Mouse (Mus musculus) lung, postnatal 0 days (tissue): ENCODE measurements around the gene Prkaca. TPM values are rescaled to one million over a fixed set of nuclear protein-coding genes. Genes with fewer than 3 reads are reported as not detected.

ENCODE experiments used
- ATAC-seq: fragments of 200-750 bp; cut with Nextera tagmentation; 2 replicates; pipeline ENCODE4 v1.8.0; 2017; ENCODE audit warnings: moderate library complexity
- DNase-seq: peaks from one replicate; pipeline ENCODE4 v3.0.0-alpha.2; 2016; ENCODE audit warnings: low spot score
- H3K27ac ChIP-seq: fragments of 300-500 bp; sonication (generic); 2 replicates; pipeline ENCODE4 v1.5.1; 2014; ENCODE audit warnings: antibody characterized with exemption, mild to moderate bottlenecking, low read length, mixed read lengths
- H3K27me3 ChIP-seq: fragments of 300-500 bp; sonication (generic); replicated peaks from 2 replicates; pipeline ENCODE4 v1.6.1; 2014; ENCODE audit warnings: low read length, mixed read lengths; ENCODE audit not compliant: insufficient read depth
- H3K36me3 ChIP-seq: fragments of 300-500 bp; sonication (generic); 2 replicates; pipeline ENCODE4 v1.6.1; 2014; ENCODE audit warnings: low read length, mixed read lengths; ENCODE audit not compliant: insufficient read depth
- H3K4me1 ChIP-seq: fragments of 300-500 bp; sonication (generic); 2 replicates; pipeline ENCODE4 v1.6.1; 2014; ENCODE audit warnings: antibody characterized with exemption, low read depth, low read length, mixed read lengths; ENCODE audit not compliant: insufficient read depth
- H3K4me2 ChIP-seq: fragments of 300-500 bp; sonication (generic); replicated peaks from 2 replicates; pipeline ENCODE4 v1.6.1; 2014; ENCODE audit warnings: low read depth, mild to moderate bottlenecking, low read length, moderate library complexity, mixed read lengths
- H3K4me3 ChIP-seq: fragments of 300-500 bp; sonication (generic); 2 replicates; pipeline ENCODE4 v1.5.1; 2014; ENCODE audit warnings: low read depth, low read length
- H3K9ac ChIP-seq: fragments of 300-500 bp; sonication (generic); replicated peaks from 2 replicates; pipeline ENCODE4 v1.6.1; 2014; ENCODE audit warnings: low read depth, mild to moderate bottlenecking
- H3K9me3 ChIP-seq: fragments of 300-500 bp; sonication (generic); 2 replicates; pipeline ENCODE4 v1.6.1; 2016; ENCODE audit warnings: low read length, mixed read lengths
- CTCF ChIP-seq: IDR thresholded peaks from 2 replicates; pipeline ENCODE4 v1.5.1; 2016; ENCODE audit warnings: antibody characterized with exemption, mild to moderate bottlenecking
- EP300 ChIP-seq: IDR thresholded peaks from 2 replicates; pipeline ENCODE4 v1.6.1; 2016; ENCODE audit warnings: antibody characterized with exemption, mild to moderate bottlenecking, control low read depth
- WGBS: fragments of 180-500 bp; shearing (Covaris S2); extraction: QIAGEN DNeasy Blood & Tissue Kit; methylation state at CpG from one replicate; pipeline ENCODE4 v1.1.7; 2014; 5-methylcytosine and 5-hydroxymethylcytosine counted together
- polyA plus RNA-seq: library from polyadenylated mRNA; unstranded; fragments of >200 nt; fragmentation: Nextera tagmentation; extraction: Ambion mirVana; gene quantifications from 2 replicates; pipeline ENCODE4 v1.2.1, GENCODE M21; 2015

Gene Prkaca
- polyA plus RNA-seq, 1 experiment from 2014 or later: 94.9 TPM

- Histone ChIP-seq H3K4me3 (no peak within 1 kb of the TSS), H3K4me2 (peak within 1 kb of the TSS; percentile 22), H3K4me1 (peaks cover 24% of the 10 kb centered on the region), H3K9ac (no peak within 1 kb of the TSS), H3K9me3 (no peaks in the 10 kb centered on the region), H3K36me3 (no peaks in the 10 kb centered on the region), H3K27me3 (no peaks in the 10 kb centered on the region), H3K27ac (no peak within 1 kb of the TSS; the same call in 1 of the 2 replicates)
- DNase-seq: peak; percentile 53
- ATAC-seq: peak; percentile 64
- TF ChIP-seq CTCF (peak; percentile 16; the same call in 1 of the 2 replicates), EP300 (no peak)
- WGBS: 7% methylated on average over 18 of the region's 18 CpGs
These were observed 48.3 kb downstream of the Prkaca start, which contains the start of gene Palm3 for GRCm38 (mm10) chr8:84021096-84021495. Gene Palm3 (plus strand): TSS chr8:84021471.

GRCm38 (mm10) chr8:84021569-84021968 lies 48.8 kb downstream of the Prkaca start:
- Histone ChIP-seq H3K4me1 (peaks cover 26% of the 10 kb centered on the region), H3K9me3 (no peaks in the 10 kb centered on the region), H3K4me3 (no peak overlapping the region), H3K27me3 (no peaks in the 10 kb centered on the region), H3K27ac (no peak overlapping the region; the same call in 1 of the 2 replicates), H3K4me2 (peak overlapping the region; percentile 22), H3K36me3 (no peaks in the 10 kb centered on the region), H3K9ac (no peak overlapping the region)
- 38% methylated on average over 12 of the region's 12 CpGs for whole genome bisulfite sequencing
- no peak for TF ChIP-seq CTCF
- TF ChIP-seq EP300: peak; percentile 66
- peak; percentile 51 for ATAC-seq
- peak; percentile 55 for DNase-seq

- peaks cover 26% of the 10 kb centered on the region for H3K4me1 ChIP-seq
- TF ChIP-seq EP300: 0 out of 2 replicates have a peak, but pooled peaks have one; percentile 26
- no peak for TF ChIP-seq CTCF
- no peak overlapping the region for H3K27ac ChIP-seq
- no peaks in the 10 kb centered on the region for H3K27me3 ChIP-seq
- H3K9me3 ChIP-seq: no peaks in the 10 kb centered on the region
- DNase-seq (peak; percentile 83), ATAC-seq (peak; percentile 71)
- 6% methylated on average over 5 of the region's 5 CpGs for WGBS
- H3K4me2 ChIP-seq: no peak overlapping the region
- H3K36me3 ChIP-seq: no peaks in the 10 kb centered on the region
- H3K9ac ChIP-seq: no peak overlapping the region
- no peak overlapping the region for H3K4me3 ChIP-seq
These were observed 50.3 kb downstream of the Prkaca start for GRCm38 (mm10) chr8:84023085-84023484.

- H3K4me1 ChIP-seq: peaks cover 26% of the 10 kb centered on the region
- no peaks in the 10 kb centered on the region for H3K9me3 ChIP-seq
- H3K36me3 ChIP-seq: no peaks in the 10 kb centered on the region
- no peak for ATAC-seq
- DNase-seq: no peak
- H3K4me3 ChIP-seq: no peak overlapping the region
- no peak overlapping the region for H3K4me2 ChIP-seq
- TF ChIP-seq CTCF: no peak
- no peak for TF ChIP-seq EP300
- H3K9ac ChIP-seq: no peak overlapping the region
- WGBS: 64% methylated on average over 1 of the region's 1 CpGs
- H3K27ac ChIP-seq: no peak overlapping the region
- H3K27me3 ChIP-seq: no peaks in the 10 kb centered on the region
These were observed 50.8 kb downstream of the Prkaca start for GRCm38 (mm10) chr8:84023631-84024030.

GRCm38 (mm10) chr8:84024171-84024570 lies 51.4 kb downstream of the Prkaca start:
- TF ChIP-seq CTCF (peak; percentile 81), EP300 (no peak)
- ATAC-seq (no peak), DNase-seq (peak; percentile 41)
- no peaks in the 10 kb centered on the region for H3K36me3 ChIP-seq
- no peak overlapping the region for H3K27ac ChIP-seq
- 20% methylated on average over 10 of the region's 10 CpGs for WGBS
- peaks cover 26% of the 10 kb centered on the region for H3K4me1 ChIP-seq
- no peaks in the 10 kb centered on the region for H3K27me3 ChIP-seq
- H3K9ac ChIP-seq: no peak overlapping the region
- H3K4me3 ChIP-seq: no peak overlapping the region
- no peaks in the 10 kb centered on the region for H3K9me3 ChIP-seq
- no peak overlapping the region for H3K4me2 ChIP-seq

- no peak overlapping the region for H3K27ac ChIP-seq
- no peak overlapping the region for H3K9ac ChIP-seq
- DNase-seq (peak; percentile 52), ATAC-seq (peak; percentile 34)
- H3K36me3 ChIP-seq: no peaks in the 10 kb centered on the region
- WGBS: 4% methylated on average over 40 of the region's 41 CpGs
- H3K4me3 ChIP-seq: peak overlapping the region; percentile 32
- H3K27me3 ChIP-seq: no peaks in the 10 kb centered on the region
- H3K4me2 ChIP-seq: peak overlapping the region; percentile 72
- no peaks in the 10 kb centered on the region for H3K9me3 ChIP-seq
- TF ChIP-seq CTCF: no peak
- no peak for TF ChIP-seq EP300
- H3K4me1 ChIP-seq: peaks cover 26% of the 10 kb centered on the region
These were observed 53.1 kb downstream of the Prkaca start for GRCm38 (mm10) chr8:84025863-84026262.

GRCm38 (mm10) chr8:84027449-84027848 lies 54.7 kb downstream of the Prkaca start:
- H3K27me3 ChIP-seq: no peaks in the 10 kb centered on the region
- H3K4me3 ChIP-seq: no peak overlapping the region
- H3K9ac ChIP-seq: no peak overlapping the region
- no peaks in the 10 kb centered on the region for H3K9me3 ChIP-seq
- DNase-seq: peak; percentile 40
- H3K4me2 ChIP-seq: no peak overlapping the region
- no peaks in the 10 kb centered on the region for H3K36me3 ChIP-seq
- ATAC-seq: no peak
- no peak overlapping the region for H3K27ac ChIP-seq
- TF ChIP-seq CTCF: no peak
- TF ChIP-seq EP300: no peak
- peaks cover 20% of the 10 kb centered on the region for H3K4me1 ChIP-seq
- 13% methylated on average over 10 of the region's 10 CpGs for WGBS
